In genomic region chr19:41241997-41242396, GRCm38 (mm10) we compare ENCODE assay signal across 22 mouse cellular contexts. TPM values are rescaled to one million over a fixed set of nuclear protein-coding genes. Genes with fewer than 3 reads are reported as not detected.
DNase-seq lines count a peak whose midpoint lies in the region; ATAC-seq lines count a peak whose summit lies in the region.
"Had no signal": no experiment of that assay in that cellular context is flagged by ENCODE, and none has a peak within 500 bp of the region (broad histone marks: within the 10 kb centered on the region; RNA-seq: fewer than 3 reads in every experiment).

No protein-coding gene starts in this region.

- DNase-seq in left cerebral cortex, adult 18-20 months (ENCODE audit: low spot score in 2 of 2) = no peak
- no peak for DNase-seq in frontal cortex, postnatal 36 days (ENCODE audit: low spot score in 2 of 2)
- no peak for DNase-seq in right cerebral cortex, postnatal 14 days
- DNase-seq: adrenal gland, adult 2 months; adrenal gland, adult 8-10 months; adrenal gland, postnatal 10 days; adrenal gland, postnatal 14 days; adrenal gland, postnatal 25 days; adrenal gland, postnatal 36 days; B cell, adult 2 months; cerebellum, adult 11 months; cerebellum, adult 11-12 months; cerebellum, adult 18-20 months had no signal

- peak; percentile 63 for ATAC-seq in granulocyte monocyte progenitor cell, adult 5-6 weeks (replicated peaks; ENCODE audit: poor library complexity, severe bottlenecking)
- ATAC-seq in megakaryocyte, adult 5-6 weeks (ENCODE audit: poor library complexity, severe bottlenecking) = peak; percentile 63
- ATAC-seq in megakaryocyte progenitor cell, adult 5-6 weeks (replicated peaks; ENCODE audit: poor library complexity) = peak; percentile 63
- ATAC-seq: activated CD4-positive, CD25-positive, alpha-beta regulatory T cell, adult 4 months; CD4-positive, CD25-positive, alpha-beta regulatory T cell, adult 4 months; Patski had no signal

RNA-seq across cellular contexts. Expression of gene Tm9sf3, which starts 21.8 kb away (rescaled TPM):
- total RNA-seq in granulocyte monocyte progenitor cell, adult 5-6 weeks (2014; fragmentation: Nextera tagmentation) = 133 TPM in 2 replicates
- 296 and 339 TPM in 2 replicates for total RNA-seq in granulocyte monocyte progenitor cell, adult 5-6 weeks (2017)
- 134 and 153 TPM in 2 replicates for total RNA-seq in megakaryocyte, adult 5-6 weeks (2015)
- total RNA-seq in megakaryocyte, adult 5-6 weeks (2017) = 234 and 235 TPM in 2 replicates
- total RNA-seq in megakaryocyte progenitor cell, adult 5-6 weeks (2015) = 167 and 198 TPM in 2 replicates
- total RNA-seq in megakaryocyte progenitor cell, adult 5-6 weeks (2017) = 280 and 301 TPM in 2 replicates
- 100 to 1,000 TPM; 130 TPM for total RNA-seq in left cerebral cortex, adult 18-20 months (2021)

RNA-seq across cellular contexts. Expression of gene Tll2, which starts 35.4 kb away (rescaled TPM):
- total RNA-seq in granulocyte monocyte progenitor cell, adult 5-6 weeks (2014; fragmentation: Nextera tagmentation) = not detected in 2 replicates
- not detected in 2 replicates for total RNA-seq in granulocyte monocyte progenitor cell, adult 5-6 weeks (2017)
- total RNA-seq in megakaryocyte, adult 5-6 weeks (2015) = not detected in 2 replicates
- not detected in 2 replicates for total RNA-seq in megakaryocyte, adult 5-6 weeks (2017)
- 0.05 TPM in 1 of 2 replicates, not detected in the other for total RNA-seq in megakaryocyte progenitor cell, adult 5-6 weeks (2015)
- total RNA-seq in megakaryocyte progenitor cell, adult 5-6 weeks (2017) = not detected in 2 replicates
- total RNA-seq in left cerebral cortex, adult 18-20 months (2021) = under 1 TPM; 0.28 to 0.77 TPM
- total RNA-seq: adrenal gland, adult 2 months; adrenal gland, postnatal 14 days; CH12.LX; G1E; MEL had no signal
